Mouse (Mus musculus) left cerebral cortex, adult 11 months (tissue): Measurements from ENCODE around the gene Cars.
"Not testable (repeated sequence)": the region's sequence is repeated elsewhere in the genome, so short reads cannot be mapped to it uniquely, and the experiment has no call there.

Source experiments
- DNase-seq: peaks from one replicate; pipeline ENCODE4 v3.0.0; 2022; ENCODE audit warnings: low spot score

The Cars gene

GRCm38 (mm10) chr7:143583956-143584355, 15.9 kb downstream of the Cars start:
- DNase-seq, result no peak

- DNase-seq, result no peak
These were observed 16.9 kb downstream of the Cars start for GRCm38 (mm10) chr7:143583025-143583424.

- DNase-seq, result no peak
These were observed 24.1 kb downstream of the Cars start for GRCm38 (mm10) chr7:143575751-143576150.

- no peak for DNase-seq
These were observed 34.2 kb downstream of the Cars start for GRCm38 (mm10) chr7:143565648-143566039.

GRCm38 (mm10) chr7:143565015-143565647, 34.8 kb downstream of the Cars start:
- no peak for DNase-seq

GRCm38 (mm10) chr7:143563787-143564186, 36.1 kb downstream of the Cars start:
- DNase-seq, result no peak

- DNase-seq, result no peak
These were observed 42.3 kb downstream of the Cars start for GRCm38 (mm10) chr7:143557616-143558015.

- no peak for DNase-seq
These were observed 42.8 kb downstream of the Cars start for GRCm38 (mm10) chr7:143556964-143557610.

- DNase-seq, result no peak
These were observed 50.2 kb downstream of the Cars start for GRCm38 (mm10) chr7:143549588-143550220.

- peak; percentile 100 for DNase-seq
These were observed 50.9 kb downstream of the Cars start, which contains the start of gene Nap1l4 for GRCm38 (mm10) chr7:143548976-143549457. Gene Nap1l4, minus strand, starts transcription at chr7:143549106.

- DNase-seq, result no peak
These were observed 51.5 kb downstream of the Cars start for GRCm38 (mm10) chr7:143548231-143548961.

GRCm38 (mm10) chr7:143546554-143546953, 53.3 kb downstream of the Cars start:
- DNase-seq, result no peak

- DNase-seq, result no peak
These were observed 55.5 kb downstream of the Cars start for GRCm38 (mm10) chr7:143544368-143544767.

- DNase-seq, result no peak
These were observed 61.2 kb downstream of the Cars start for GRCm38 (mm10) chr7:143538671-143539070.

- DNase-seq, result not testable (repeated sequence)
These were observed 61.7 kb downstream of the Cars start for GRCm38 (mm10) chr7:143538229-143538628.

GRCm38 (mm10) chr7:143536251-143536650, 63.6 kb downstream of the Cars start:
- DNase-seq, result no peak

GRCm38 (mm10) chr7:143533284-143533683, 66.6 kb downstream of the Cars start:
- DNase-seq, result no peak

- no peak for DNase-seq
These were observed 67.5 kb downstream of the Cars start for GRCm38 (mm10) chr7:143532410-143532809.

GRCm38 (mm10) chr7:143519333-143519732, 80.6 kb downstream of the Cars start:
- no peak for DNase-seq

- no peak for DNase-seq
These were observed 85.5 kb downstream of the Cars start for GRCm38 (mm10) chr7:143514416-143514768.

GRCm38 (mm10) chr7:143513763-143514415, 86.0 kb downstream of the Cars start:
- no peak for DNase-seq

- no peak for DNase-seq
These were observed 88.6 kb downstream of the Cars start for GRCm38 (mm10) chr7:143511335-143511712.
